Mouse (Mus musculus) kidney, postnatal 4 days (tissue): Measurements from ENCODE around the gene Wdr43.

Experiments
- DNase-seq, 2 experiments: peaks; one replicate each; pipeline ENCODE4 v3.0.0; 2021; ENCODE audit warnings: mixed read lengths in 2 of 2

The Wdr43 gene

GRCm38 (mm10) chr17:71705550-71706480, 90.1 kb downstream of the Wdr43 start:
- peak in 1 of 2 experiments; percentile 17 for DNase-seq

- DNase-seq, result no peak
Observed at GRCm38 (mm10) chr17:71707715-71708114, 92.0 kb downstream of the Wdr43 start.
